Mouse (Mus musculus) ES-E14 (cell line): ENCODE data around the gene Hspb1.

Source experiments
- HCFC1 ChIP-seq: IDR thresholded peaks from 2 replicates; pipeline ENCODE4 v1.6.1; 2012; ENCODE audit warnings: low read length, inconsistent platforms, borderline replicate concordance; ENCODE audit not compliant: insufficient read depth
- MAFK ChIP-seq: IDR thresholded peaks from 2 replicates; pipeline ENCODE4 v1.6.1; 2014; ENCODE audit warnings: mild to moderate bottlenecking, low read depth, low read length, inconsistent platforms; ENCODE audit not compliant: insufficient read depth

DNA sequence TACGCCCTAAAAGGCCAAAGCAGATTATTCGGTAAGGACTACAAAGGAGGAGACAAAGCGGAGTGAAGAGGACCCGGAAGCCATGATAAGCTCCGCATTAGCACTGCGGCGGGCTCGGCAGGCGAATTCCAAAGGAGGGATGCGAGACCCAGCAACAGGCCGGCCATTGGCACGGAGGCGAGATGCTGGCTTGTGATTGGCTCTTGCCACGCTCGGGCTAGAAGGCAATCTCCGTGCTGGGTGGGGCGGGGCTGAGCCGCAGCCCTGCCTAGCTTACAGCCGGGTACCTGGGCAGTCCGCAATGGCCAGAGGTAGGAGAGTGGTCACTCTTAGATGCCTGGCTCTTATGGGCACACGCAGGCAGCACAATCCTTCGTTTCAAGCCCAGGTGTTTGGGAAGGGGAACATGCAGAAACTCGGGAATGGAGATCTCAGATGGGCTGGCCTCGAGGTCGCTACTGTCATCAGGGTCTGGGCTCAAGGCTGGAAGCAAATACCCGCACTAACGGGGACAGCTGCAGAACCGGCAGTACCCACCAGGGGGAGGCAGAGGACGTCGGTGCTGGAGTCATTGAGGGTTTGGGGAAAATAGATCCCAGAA is 15.9 kb downstream of the Hspb1 start:
- TF ChIP-seq MAFK (no peak), HCFC1 (no peak)
